Mouse (Mus musculus) adrenal gland, adult (tissue): Measurements from ENCODE around the gene Vps13c.

Experiments used
- DNase-seq, 2 experiments: peaks; one replicate each; pipeline ENCODE4 v3.0.0; 2022 to 2023; ENCODE audit warnings: low spot score in 1 of 2; ENCODE audit not compliant: inconsistent age in 2 of 2

The Vps13c gene

GRCm38 (mm10) chr9:67839981-67840859 is at the start of gene Vps13c:
Gene Vps13c, plus strand, starts transcription at chr9:67840396.
- peak; percentile 86 to 93 for DNase-seq

DNA sequence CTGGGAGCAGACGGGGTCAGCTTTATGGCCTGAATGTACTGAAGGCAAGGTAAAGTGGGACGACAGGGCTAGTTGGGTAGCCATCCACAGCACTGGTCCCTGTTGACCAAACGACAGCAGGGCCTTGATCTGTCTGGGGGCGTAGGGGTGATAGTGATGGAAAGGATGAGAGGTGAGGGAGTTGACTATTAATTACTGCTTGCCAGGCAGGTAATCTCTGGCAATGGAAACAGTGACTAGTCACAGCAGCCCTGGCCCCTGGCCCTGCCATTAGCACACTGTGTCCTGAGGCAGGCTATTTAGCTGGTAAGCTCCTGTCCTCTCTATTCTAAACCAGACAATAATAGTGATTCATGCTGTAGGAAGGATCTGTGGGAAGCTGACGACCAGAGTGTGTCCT is 47.8 kb upstream of the Vps13c start:
- no peak for DNase-seq

GRCm38 (mm10) chr9:67793501-67793900 is 46.7 kb upstream of the Vps13c start:
- DNase-seq: no peak

DNA sequence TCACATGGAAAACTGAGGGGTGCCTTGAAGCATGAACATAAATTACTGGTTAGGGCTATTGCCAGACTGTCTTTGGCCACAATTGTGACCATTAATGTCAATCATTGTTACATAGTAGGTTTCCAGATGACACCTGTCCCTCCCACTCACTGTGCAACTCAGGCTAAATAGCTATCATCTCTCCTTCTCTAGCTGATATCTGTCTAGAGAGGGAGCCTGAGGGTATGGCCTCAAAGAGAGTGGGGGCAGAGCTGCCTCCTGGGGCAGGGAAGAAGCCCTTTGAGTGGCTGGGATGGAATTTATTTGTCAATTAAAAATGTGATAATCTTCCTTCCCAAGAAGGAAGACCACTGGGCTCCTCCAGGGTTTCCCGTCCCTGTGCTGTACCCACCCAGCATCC is 46.0 kb upstream of the Vps13c start:
- no peak for DNase-seq

GRCm38 (mm10) chr9:67794668-67795067 is 45.5 kb upstream of the Vps13c start:
- DNase-seq: no peak

GRCm38 (mm10) chr9:67795205-67795675 is 45.0 kb upstream of the Vps13c start:
- peak in 1 of 2 experiments; percentile 27 for DNase-seq

GRCm38 (mm10) chr9:67799078-67799819 is 40.9 kb upstream of the Vps13c start:
- DNase-seq: peak; percentile 51 to 82

GRCm38 (mm10) chr9:67802241-67802640 is 38.0 kb upstream of the Vps13c start:
- peak; percentile 49 to 88 for DNase-seq

DNA sequence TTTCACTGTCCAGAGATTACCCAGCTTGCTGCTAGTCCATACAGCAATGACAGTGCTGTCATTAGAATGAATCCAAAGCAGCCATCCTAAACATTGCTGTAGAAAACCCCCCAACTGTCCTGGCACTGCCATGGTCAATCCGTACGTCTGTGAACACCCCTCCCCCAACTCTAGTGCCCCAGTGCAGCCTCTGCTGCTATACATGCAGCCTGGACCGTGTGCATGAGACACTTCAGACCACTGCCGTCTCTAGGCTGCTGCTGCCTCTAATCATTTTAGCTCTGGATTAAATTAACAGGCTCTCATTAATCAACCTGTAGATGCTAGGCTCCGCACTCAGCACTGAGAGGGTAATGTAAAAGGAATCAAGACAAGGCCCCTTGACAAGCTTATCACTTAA is 33.2 kb upstream of the Vps13c start:
- DNase-seq: no peak

DNA sequence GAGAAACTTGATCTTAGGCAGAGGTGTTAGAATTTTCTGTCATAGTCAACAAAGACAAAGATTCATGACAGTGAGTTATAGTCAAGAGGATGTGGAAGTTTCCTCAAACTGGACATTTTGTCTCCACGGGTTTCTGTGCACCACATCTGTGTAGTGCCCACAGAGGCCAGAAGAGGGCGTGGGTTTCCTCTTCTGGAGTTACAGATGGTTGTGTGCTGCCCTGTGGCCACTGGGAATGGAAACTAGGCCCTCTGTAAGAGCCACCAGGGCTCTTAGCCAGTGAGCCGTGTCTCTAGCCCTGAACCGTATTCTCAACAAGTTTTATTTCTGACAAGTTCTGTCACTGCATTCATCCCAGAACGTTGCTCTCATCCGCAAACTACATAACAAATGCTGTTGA is 29.7 kb upstream of the Vps13c start:
- peak in 1 of 2 experiments; percentile 49 for DNase-seq

GRCm38 (mm10) chr9:67811116-67811515 is 29.1 kb upstream of the Vps13c start:
- peak in 1 of 2 experiments; percentile 75 for DNase-seq

GRCm38 (mm10) chr9:67813171-67813570 is 27.0 kb upstream of the Vps13c start:
- no peak for DNase-seq

GRCm38 (mm10) chr9:67813665-67814337 is 26.4 kb upstream of the Vps13c start:
- DNase-seq: peak; percentile 27 to 83

- DNase-seq: no peak
These were observed 23.8 kb upstream of the Vps13c start for GRCm38 (mm10) chr9:67816172-67816928.

GRCm38 (mm10) chr9:67817898-67818667 is 22.1 kb upstream of the Vps13c start:
- DNase-seq: no peak

GRCm38 (mm10) chr9:67818668-67818950 is 21.6 kb upstream of the Vps13c start:
- no peak for DNase-seq

DNA sequence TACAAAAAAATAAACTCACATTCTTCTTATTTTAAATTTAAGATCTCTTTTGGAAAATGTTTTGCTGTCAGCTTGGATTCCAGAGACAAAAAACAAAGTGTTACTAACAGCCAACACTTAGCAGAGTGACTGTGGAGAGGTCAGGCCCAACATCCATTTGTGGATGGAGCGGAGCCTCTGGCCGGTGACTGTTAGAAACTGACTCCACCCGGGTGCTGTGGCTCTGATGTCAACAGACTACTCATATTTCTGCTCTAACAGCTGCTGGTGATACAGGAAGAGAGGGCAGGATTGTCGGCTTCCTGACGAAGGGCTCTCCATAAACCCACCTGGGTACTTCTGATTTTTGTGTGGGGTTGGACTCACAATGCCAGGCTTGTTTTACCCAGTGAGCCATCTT is 17.1 kb upstream of the Vps13c start:
- no peak for DNase-seq

- no peak for DNase-seq
These were observed 14.7 kb upstream of the Vps13c start for GRCm38 (mm10) chr9:67825527-67825926.

GRCm38 (mm10) chr9:67828182-67828581 is 12.0 kb upstream of the Vps13c start:
- DNase-seq: peak; percentile 44 to 87
